Mouse (Mus musculus): Measurements from ENCODE around the gene Mup6. TPM values are rescaled to one million over a fixed set of nuclear protein-coding genes. Genes with fewer than 3 reads are reported as not detected.
"Not testable (repeated sequence)": the region's sequence is repeated elsewhere in the genome, so short reads cannot be mapped to it uniquely, and the experiment has no call there.

Gene Mup6
- polyA plus RNA-seq (2015; fragmentation: Nextera tagmentation; extraction: Ambion mirVana): not detected in 2 replicates

GRCm38 (mm10) chr4:59963405-59964344, at the start of gene Mup6:
Mup6 (plus strand) TSS chr4:59964294.
- H3K27ac ChIP-seq: no peak within 1 kb of the TSS
- H3K4me1 ChIP-seq (replicated peaks): no peaks in the 10 kb centered on the region
- no peaks in the 10 kb centered on the region for H3K27me3 ChIP-seq (replicated peaks)
- H3K9me3 ChIP-seq: no peaks in the 10 kb centered on the region
- H3K4me2 ChIP-seq (replicated peaks): no peak within 1 kb of the TSS
- WGBS: 49% methylated on average over 3 of the region's 3 CpGs
- no peak for ATAC-seq
- no peak within 1 kb of the TSS for H3K9ac ChIP-seq
- H3K36me3 ChIP-seq: no peaks in the 10 kb centered on the region
- H3K4me3 ChIP-seq (replicated peaks): no peak within 1 kb of the TSS

GRCm38 (mm10) chr4:59914608-59915403, 49.3 kb upstream of the Mup6 start, which contains the start of gene Slc46a2:
Slc46a2 (minus strand) TSS chr4:59915056.
- ATAC-seq: peak; percentile 41; the same call in 1 of the 2 replicates
- 18% methylated on average over 22 of the region's 22 CpGs for WGBS
- no peaks in the 10 kb centered on the region for H3K9me3 ChIP-seq
- no peaks in the 10 kb centered on the region for H3K4me1 ChIP-seq (replicated peaks)
- H3K36me3 ChIP-seq: no peaks in the 10 kb centered on the region
- 0 out of 2 replicates have a peak within 1 kb of the TSS, but pooled peaks have one; percentile 11 for H3K4me2 ChIP-seq (replicated peaks)
- H3K27me3 ChIP-seq (replicated peaks): 0 out of 2 replicates have a peak, but pooled peaks cover 5% of the 10 kb centered on the region
- H3K4me3 ChIP-seq (replicated peaks): no peak within 1 kb of the TSS
- no peak within 1 kb of the TSS for H3K9ac ChIP-seq
- H3K27ac ChIP-seq: no peak within 1 kb of the TSS

GRCm38 (mm10) chr4:59917966-59918365, 46.1 kb upstream of the Mup6 start:
- H3K4me1 ChIP-seq (replicated peaks): no peaks in the 10 kb centered on the region
- 0 out of 2 replicates have a peak, but pooled peaks cover 5% of the 10 kb centered on the region for H3K27me3 ChIP-seq (replicated peaks)
- H3K27ac ChIP-seq: no peak overlapping the region
- no peak for ATAC-seq
- H3K4me3 ChIP-seq (replicated peaks): no peak overlapping the region
- H3K36me3 ChIP-seq: no peaks in the 10 kb centered on the region
- WGBS: 89% methylated on average over 3 of the region's 3 CpGs
- H3K9ac ChIP-seq: no peak overlapping the region
- H3K4me2 ChIP-seq (replicated peaks): no peak overlapping the region
- no peaks in the 10 kb centered on the region for H3K9me3 ChIP-seq

- Histone ChIP-seq H3K27ac (no peak overlapping the region), H3K36me3 (no peaks in the 10 kb centered on the region), H3K27me3 (replicated peaks) (no peaks in the 10 kb centered on the region), H3K4me1 (replicated peaks) (no peaks in the 10 kb centered on the region), H3K9ac (no peak overlapping the region), H3K4me2 (replicated peaks) (no peak overlapping the region), H3K4me3 (replicated peaks) (no peak overlapping the region), H3K9me3 (no peaks in the 10 kb centered on the region)
- WGBS: 83% methylated on average over 9 of the region's 9 CpGs
- no peak for ATAC-seq
Measured at GRCm38 (mm10) chr4:59925082-59925481, 39.0 kb upstream of the Mup6 start.

GRCm38 (mm10) chr4:59927666-59928065, 36.4 kb upstream of the Mup6 start:
- no peaks in the 10 kb centered on the region for H3K4me1 ChIP-seq (replicated peaks)
- H3K4me2 ChIP-seq (replicated peaks): no peak overlapping the region
- H3K36me3 ChIP-seq: no peaks in the 10 kb centered on the region
- no peaks in the 10 kb centered on the region for H3K9me3 ChIP-seq
- no peak overlapping the region for H3K4me3 ChIP-seq (replicated peaks)
- no peak for ATAC-seq
- no peak overlapping the region for H3K27ac ChIP-seq
- no peak overlapping the region for H3K9ac ChIP-seq
- no peaks in the 10 kb centered on the region for H3K27me3 ChIP-seq (replicated peaks)
- 73% methylated on average over 3 of the region's 3 CpGs for WGBS

- no peaks in the 10 kb centered on the region for H3K4me1 ChIP-seq (replicated peaks)
- H3K36me3 ChIP-seq: no peaks in the 10 kb centered on the region
- H3K27ac ChIP-seq: no peak overlapping the region
- no peak overlapping the region for H3K9ac ChIP-seq
- H3K9me3 ChIP-seq: no peaks in the 10 kb centered on the region
- no peak overlapping the region for H3K4me3 ChIP-seq (replicated peaks)
- peak; percentile 77 for ATAC-seq
- no peak overlapping the region for H3K4me2 ChIP-seq (replicated peaks)
- H3K27me3 ChIP-seq (replicated peaks): no peaks in the 10 kb centered on the region
- 20% methylated on average over 6 of the region's 6 CpGs for WGBS
Measured at GRCm38 (mm10) chr4:59928347-59928746, 35.7 kb upstream of the Mup6 start.

DNA sequence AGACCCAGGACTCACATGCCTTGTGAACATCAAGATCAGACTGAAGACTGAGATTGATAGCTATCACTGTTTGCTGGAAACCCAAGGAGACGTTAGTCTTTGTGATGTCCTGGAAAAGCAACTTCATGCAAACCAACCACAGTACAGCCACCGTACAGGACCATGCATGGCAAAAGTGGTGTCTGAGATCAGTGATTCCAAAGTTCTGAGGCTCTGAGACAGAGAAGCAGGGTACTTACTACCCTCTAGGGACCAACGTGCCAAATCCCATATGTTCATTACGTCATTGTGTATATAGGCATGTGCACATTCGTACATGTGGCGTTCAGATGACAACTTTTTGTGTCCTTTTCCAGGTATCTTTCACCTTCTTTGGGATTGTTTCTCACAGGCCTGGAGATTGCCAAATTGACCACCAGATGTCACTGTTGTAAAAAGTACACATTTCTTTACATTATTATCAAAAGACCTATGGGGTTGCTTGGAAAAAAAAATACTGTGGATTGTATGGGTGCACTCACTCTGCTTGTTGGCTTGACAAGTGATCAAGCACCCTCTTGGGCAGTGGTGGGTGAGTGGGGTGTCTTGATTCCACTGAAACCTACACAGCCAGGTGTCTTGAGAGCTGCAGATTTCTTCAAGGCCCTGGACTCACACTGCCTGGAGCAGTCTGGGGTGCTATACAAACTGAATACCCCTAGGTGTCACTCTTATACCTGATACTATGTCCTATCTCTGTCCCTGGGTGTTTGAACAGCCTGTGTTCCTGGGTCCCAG, 31.4 kb upstream of the Mup6 start:
- 54% methylated on average over 6 of the region's 6 CpGs for WGBS
- H3K4me3 ChIP-seq (replicated peaks): no peak overlapping the region
- ATAC-seq: peak; percentile 84
- H3K4me1 ChIP-seq (replicated peaks): no peaks in the 10 kb centered on the region
- no peaks in the 10 kb centered on the region for H3K36me3 ChIP-seq
- H3K27me3 ChIP-seq (replicated peaks): no peaks in the 10 kb centered on the region
- no peak overlapping the region for H3K9ac ChIP-seq
- no peak overlapping the region for H3K27ac ChIP-seq
- H3K4me2 ChIP-seq (replicated peaks): no peak overlapping the region
- H3K9me3 ChIP-seq: no peaks in the 10 kb centered on the region

DNA sequence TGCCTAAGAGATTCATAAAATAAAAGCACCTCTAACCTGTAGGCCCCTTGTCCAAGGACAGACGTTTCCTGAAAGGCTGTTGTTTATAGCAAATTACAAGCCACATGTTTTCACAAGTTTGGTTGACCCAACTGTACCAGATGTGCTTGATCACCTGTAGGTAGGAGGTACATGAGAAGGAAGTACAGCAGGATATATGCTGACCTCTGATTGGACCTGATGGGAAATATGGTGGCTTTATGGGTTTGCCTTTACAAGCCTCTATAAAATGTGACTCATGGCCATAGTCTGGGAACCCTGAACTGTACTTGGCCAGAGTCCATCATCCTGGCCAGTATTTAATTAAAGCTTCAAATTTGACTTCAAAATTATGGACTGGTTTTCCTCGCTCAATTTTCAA, 26.6 kb upstream of the Mup6 start:
- Histone ChIP-seq H3K27ac (no peak overlapping the region), H3K27me3 (replicated peaks) (no peaks in the 10 kb centered on the region), H3K9me3 (no peaks in the 10 kb centered on the region), H3K9ac (no peak overlapping the region), H3K4me3 (replicated peaks) (no peak overlapping the region), H3K4me2 (replicated peaks) (no peak overlapping the region), H3K36me3 (no peaks in the 10 kb centered on the region), H3K4me1 (replicated peaks) (no peaks in the 10 kb centered on the region)
- WGBS: 69% methylated on average over 2 of the region's 2 CpGs
- peak; percentile 65 for ATAC-seq

- no peak for ATAC-seq
- WGBS: 71% methylated on average over 3 of the region's 3 CpGs
- no peak within 1 kb of the TSS for H3K9ac ChIP-seq
- no peaks in the 10 kb centered on the region for H3K9me3 ChIP-seq
- no peaks in the 10 kb centered on the region for H3K36me3 ChIP-seq
- H3K4me3 ChIP-seq (replicated peaks): no peak within 1 kb of the TSS
- no peaks in the 10 kb centered on the region for H3K27me3 ChIP-seq (replicated peaks)
- H3K27ac ChIP-seq: no peak within 1 kb of the TSS
- H3K4me1 ChIP-seq (replicated peaks): no peaks in the 10 kb centered on the region
- H3K4me2 ChIP-seq (replicated peaks): no peak within 1 kb of the TSS
Measured at GRCm38 (mm10) chr4:59960610-59961009, 3.5 kb upstream of the Mup6 start, which contains the start of gene Mup4. Mup4 (minus strand) TSS chr4:59960710.

DNA sequence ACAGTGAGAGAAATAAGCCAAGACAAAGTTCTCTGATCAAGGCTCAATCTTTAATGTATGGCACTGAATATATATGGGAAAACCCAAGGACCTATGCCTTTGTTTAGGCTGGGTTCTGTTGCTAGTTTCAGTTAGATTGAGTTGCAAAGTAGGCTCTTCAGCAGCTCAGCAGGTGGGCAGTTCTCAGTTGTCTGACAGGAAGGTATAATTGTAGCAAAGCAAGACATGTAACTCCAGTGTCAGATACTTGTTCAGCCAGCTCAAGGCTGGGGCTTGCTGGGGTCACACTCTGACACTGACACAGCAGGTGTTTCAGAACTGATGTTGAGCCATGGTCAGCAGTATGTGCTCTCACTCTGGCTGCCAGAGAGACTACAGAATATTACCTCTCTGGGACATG, 33.8 kb downstream of the Mup6 start:
- ATAC-seq; H3K36me3 ChIP-seq; H3K9ac ChIP-seq; H3K27ac ChIP-seq; H3K27me3 ChIP-seq (replicated peaks); H3K4me2 ChIP-seq (replicated peaks); H3K4me1 ChIP-seq (replicated peaks); H3K9me3 ChIP-seq; H3K4me3 ChIP-seq (replicated peaks): not testable (repeated sequence)

DNA sequence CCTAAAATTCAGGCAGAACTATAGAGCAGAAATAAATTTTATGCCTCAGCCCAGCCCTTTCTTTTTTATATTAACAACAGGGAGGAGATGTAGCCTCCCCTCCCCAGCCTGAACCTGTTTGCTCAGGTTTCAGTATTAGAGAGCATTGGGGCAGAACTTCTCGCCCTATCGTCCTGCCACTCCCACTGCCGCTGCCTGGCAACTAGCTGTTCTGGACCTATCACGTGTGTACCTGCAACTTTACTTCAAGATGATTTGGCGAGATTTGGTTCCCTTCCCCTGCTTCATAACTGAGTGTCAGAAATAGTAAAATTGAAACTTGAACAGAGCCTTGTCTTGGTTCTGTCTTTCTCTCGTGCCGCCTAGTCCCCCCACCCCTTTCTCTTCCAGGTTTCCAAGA, 56.0 kb downstream of the Mup6 start:
- H3K4me3 ChIP-seq (replicated peaks); H3K36me3 ChIP-seq; H3K9me3 ChIP-seq; H3K9ac ChIP-seq; H3K4me2 ChIP-seq (replicated peaks); H3K4me1 ChIP-seq (replicated peaks); H3K27me3 ChIP-seq (replicated peaks); H3K27ac ChIP-seq; ATAC-seq: not testable (repeated sequence)
- WGBS: 89% methylated on average over 7 of the region's 7 CpGs
